Mouse (Mus musculus) heart, adult 9 months (tissue): ENCODE measurements around the gene Dnaaf1.
A peak's percentile ranks its signal among the peaks of the same experiment; 100 is the strongest.

Source experiments
- DNase-seq, 2 experiments: peaks; one replicate each; pipeline ENCODE4 v3.0.0; 2022; ENCODE audit warnings: low spot score in 2 of 2

Dnaaf1 gene

DNA sequence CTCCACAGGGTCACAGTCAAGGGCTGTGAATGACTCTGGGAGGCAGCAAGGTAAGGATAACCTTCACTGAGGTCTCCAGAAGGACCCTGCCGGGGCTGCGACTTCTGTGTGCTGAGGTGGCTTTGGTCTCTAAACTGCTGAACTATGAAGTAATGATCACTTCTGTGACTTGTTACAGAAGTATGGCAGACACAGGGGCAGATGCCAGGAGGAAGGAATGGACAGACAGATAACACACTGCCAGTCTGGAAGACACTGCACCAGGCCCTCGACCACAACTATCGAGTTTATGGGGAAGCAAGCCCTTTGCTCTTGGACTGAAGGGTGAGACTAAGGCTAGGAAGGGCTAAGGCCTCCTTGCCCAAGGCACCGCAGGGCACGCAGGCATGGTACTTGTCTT lies 3.9 kb upstream of the Dnaaf1 start:
- DNase-seq = no peak

DNA sequence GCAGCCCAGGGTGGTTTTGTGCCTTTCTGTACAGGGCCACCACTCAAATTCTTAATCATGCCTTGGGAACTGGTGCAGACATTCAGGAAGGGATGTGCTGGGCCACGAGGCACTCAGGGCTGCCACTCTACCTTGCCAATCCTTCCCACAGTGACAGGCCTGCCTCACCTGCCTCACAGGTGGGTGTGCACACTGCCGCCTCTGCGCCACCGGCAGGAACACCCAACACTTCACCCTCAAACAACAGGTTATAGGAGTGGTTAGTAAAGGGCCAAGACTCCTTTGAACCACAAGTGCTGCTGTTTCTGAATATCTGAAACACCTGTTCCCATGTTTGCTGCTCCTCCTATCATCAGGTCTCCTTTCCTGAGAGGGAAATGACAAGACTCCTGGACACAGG lies 2.6 kb upstream of the Dnaaf1 start:
- no peak for DNase-seq

DNA sequence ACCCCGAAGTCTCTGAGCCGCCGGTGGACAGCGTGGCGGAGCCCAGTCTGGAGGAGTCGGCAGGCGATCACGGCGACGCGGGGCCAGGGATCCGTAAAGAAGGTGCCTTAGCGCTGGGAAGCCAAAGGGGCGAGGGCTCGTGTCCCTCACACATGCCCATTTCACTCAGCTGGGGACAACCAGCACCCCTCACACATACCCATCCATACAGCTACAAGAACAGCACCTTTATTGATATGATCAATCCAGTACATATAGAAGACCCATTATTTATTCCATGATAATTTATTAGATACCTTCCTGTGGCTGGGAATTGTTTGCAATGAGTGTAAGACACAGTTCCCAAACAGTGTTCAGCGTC lies 311 bp downstream of the Dnaaf1 start:
- no peak for DNase-seq

DNA sequence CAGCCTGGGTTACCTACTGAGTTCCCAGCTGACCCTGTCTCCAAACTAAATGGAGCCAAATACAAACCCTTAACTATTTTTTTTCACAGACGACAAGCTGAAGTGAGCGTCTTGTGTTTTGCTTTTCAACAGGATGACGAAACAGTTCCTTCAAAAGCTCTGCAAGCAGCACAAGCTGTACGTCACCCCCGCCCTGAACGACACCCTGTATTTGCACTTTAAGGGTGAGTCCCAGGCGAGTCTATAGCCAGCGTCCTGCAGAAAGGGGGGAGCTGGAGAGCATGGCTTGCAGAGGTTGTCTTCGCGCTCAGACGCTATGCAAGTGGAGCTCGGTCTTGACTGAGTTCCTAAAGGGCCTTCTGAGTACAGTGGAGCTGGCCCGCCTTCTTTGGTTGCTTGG lies 4.1 kb downstream of the Dnaaf1 start:
- DNase-seq = no peak

DNA sequence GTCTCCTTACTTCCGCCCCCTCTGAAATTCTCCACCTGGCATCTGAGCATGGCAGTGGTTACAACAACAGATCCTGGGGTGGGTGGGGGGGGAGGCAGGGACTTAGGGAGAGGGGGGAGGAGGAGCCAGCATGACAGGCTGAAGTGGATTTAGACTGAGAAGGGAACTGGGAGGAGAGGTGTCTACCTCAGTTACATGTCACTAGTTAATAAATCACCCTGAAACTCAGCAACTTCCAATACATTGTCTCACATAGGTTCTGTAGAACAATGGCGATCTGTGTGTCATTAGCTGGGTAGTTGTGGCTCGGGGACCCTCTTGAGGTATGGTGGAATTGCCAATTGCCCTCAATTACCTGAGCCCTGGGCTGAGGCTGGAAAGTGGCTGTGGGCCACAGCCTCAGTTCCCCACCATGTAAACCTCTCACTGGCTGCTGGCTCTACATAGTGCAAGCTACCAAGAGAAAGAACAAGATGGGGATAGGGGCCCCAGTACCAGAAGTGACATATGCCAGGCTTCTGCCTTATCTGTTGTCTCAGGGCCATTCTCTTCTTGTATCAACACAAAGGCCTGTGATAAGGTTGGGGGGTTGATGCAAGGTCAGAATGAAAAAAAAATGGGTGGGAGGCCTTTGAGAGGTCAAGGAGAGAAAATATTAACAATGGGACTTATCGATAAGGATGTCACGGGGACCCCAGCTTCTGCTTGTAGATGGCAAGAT lies 5.6 kb downstream of the Dnaaf1 start:
- DNase-seq = no peak

DNA sequence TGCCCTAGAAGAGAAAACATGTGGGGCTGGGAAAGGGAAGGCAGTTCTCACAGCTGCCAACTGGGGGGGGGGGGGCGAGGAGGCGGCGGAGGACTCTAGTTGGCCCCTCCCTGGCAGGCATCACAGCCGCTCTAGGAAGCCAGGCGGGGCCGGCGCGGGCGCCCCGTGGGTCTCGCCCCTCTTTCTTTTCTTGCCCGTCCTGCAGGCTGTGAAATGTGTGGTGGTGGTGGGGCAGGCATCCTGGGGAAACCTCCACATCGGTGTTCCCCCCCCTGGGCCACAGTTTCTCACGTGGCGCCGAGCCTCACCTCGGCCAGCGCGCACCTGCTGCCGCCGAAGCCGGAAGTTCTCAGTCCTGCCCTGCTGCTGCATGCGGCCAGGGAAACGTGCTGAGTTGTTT lies 10.9 kb downstream of the Dnaaf1 start:
- DNase-seq = no peak

DNA sequence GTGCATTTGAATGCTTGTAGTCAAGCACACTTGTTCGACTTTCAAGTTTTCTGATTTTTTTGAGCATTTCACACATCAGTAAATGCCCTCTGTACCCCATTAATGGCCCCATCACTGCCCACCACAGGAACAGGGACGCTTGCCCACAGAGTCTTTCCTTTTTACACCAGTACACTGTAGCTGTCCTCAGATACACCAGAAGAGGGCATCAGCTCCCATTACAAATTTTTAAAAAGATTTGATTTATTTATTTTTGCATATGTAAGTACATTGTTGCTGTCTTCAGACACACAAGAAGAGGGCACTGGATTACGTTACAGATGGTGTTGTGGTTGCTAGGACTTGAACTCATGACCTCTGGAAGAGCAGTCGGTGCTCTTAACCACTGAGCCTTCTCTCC lies 13.3 kb downstream of the Dnaaf1 start:
- no peak for DNase-seq

DNA sequence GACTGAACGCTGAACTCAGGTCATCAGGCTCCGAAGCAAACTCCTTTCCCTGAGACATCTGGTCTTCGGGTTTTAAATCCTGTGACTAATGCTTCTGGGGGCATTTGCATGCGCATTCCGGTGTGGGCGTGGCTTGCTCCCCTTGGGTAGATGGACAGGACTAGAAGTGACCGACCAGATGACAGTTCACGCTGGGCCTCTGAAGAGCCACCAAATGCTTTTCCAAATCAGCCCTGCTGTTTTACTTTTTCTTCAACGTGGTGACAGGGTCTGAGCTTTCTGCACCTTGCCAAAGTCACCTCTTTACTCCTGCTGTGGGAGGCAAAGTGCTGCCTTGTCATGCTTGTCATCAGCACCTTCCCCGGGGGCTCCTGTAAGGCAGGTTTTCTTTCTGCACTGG lies 13.8 kb downstream of the Dnaaf1 start:
- no peak for DNase-seq

DNA sequence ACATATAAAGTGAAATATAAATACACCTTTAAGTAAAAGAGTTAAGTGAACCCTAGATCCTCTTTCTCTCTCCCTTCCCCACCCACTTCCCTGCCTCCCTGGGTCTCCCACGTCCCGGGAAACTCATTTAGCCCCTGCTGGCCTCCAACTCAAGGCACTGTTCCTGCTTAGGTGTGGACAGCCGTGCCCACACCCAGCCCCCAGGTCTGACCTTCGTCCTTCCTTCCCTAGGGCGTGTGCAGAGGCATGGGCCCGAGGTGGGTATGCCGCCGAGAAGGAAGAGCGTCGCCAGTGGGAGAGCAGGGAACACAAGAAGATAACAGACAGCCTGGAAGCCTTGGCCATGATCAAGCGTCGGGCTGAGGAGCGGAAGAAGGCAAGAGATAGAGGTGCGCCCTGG lies 15.3 kb downstream of the Dnaaf1 start:
- DNase-seq = no peak

DNA sequence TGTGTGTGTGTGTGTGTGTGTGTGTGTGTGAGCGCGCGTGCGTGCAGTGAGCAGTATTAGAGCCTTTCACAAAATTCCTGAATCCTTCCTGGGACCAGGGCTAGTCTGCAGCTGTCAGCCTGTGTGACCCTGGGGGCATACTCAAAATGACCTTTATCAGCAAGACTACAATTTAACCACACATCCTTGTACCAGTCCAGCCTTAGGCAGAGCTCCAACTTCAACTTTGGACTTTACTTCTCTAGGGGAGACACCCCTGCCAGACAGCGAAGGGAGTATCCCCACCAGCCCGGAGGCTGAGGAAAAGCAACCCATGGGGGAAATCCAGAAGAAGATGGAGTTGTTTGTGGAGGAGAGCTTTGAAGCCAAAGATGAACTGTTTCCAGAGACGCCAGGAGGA lies 16.4 kb downstream of the Dnaaf1 start:
- DNase-seq = no peak

DNA sequence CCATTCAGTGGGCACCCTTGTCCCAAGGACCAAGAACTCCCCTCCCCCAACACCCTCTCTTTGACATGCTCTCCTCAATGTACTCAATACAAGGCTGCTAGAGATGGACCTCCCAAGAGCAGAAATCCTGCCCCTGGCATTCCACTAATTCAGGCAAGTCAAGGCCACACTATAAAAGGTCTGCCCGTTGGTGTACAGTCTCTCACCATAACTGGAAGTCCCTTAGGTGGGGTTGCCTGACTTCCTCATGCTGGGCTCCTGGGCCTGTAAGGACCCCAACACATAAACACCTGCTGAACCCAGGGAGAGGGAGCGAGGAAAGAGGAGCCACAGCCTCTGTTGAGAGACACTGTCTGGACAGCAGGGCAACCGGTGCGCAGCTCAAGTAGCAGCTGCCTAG lies 28.7 kb downstream of the Dnaaf1 start:
- no peak for DNase-seq

DNA sequence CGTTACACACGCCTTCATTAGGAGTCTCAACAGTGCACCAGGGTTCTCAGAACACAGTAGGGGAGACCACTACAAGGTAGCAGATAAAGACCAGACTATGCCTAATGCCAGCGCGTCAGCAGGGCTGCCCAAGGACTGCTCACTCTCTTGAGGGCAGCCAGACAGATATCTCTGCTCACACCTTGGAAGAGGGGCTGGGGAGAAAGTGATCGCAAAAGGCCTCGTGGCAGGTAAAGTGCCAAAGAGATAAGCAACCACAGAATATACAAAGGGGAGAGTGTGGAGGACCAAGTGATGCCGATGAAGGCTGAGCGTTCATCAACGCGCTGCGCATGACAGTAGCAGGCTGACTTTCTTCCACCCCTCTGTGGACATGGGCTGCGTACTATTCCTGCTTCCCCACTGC lies 29.4 kb downstream of the Dnaaf1 start:
- no peak for DNase-seq

DNA sequence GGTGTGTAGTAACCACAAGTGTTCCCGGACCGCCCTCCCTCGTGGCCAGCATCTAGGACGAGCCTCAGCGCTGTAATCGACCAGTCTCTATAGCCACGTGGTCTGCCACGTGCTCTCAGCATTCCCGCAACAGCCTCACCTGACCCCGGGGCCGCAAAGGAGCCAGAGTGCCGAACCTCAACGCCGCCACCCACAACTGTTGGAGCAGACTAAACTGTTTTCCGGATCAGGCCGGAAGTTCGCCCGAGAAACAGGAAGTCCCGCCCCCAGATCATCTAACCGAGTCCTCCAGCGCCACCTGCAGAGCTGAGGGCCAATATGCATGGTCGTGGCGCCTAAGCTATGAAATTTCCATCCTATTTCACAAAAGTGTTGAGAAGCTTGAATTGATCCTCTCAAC lies 30.0 kb downstream of the Dnaaf1 start, which contains the start of gene Taf1c:
Taf1c (minus strand) TSS at position 227 of the 400 bp plus-strand sequence.
- DNase-seq = peak; percentile 85 to 93

DNA sequence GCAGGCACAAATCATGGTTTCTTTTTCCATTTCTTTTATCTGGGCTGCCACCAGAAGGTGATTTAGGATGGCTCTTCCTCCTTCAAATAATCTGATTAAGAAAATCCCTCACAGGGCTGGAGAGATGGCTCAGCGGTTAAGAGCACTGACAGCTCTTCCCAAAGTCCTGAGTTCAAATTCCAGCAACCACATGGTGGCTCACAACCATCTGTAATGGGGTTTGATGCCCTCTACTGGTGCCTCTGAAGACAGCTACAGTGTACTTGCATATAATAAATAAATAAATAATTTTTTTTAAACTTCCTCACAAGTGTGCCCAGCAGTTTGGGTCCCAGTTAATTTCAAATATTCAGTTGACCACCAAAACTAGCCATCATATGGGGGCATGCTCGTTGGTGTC lies 31.2 kb downstream of the Dnaaf1 start:
- DNase-seq = no peak

DNA sequence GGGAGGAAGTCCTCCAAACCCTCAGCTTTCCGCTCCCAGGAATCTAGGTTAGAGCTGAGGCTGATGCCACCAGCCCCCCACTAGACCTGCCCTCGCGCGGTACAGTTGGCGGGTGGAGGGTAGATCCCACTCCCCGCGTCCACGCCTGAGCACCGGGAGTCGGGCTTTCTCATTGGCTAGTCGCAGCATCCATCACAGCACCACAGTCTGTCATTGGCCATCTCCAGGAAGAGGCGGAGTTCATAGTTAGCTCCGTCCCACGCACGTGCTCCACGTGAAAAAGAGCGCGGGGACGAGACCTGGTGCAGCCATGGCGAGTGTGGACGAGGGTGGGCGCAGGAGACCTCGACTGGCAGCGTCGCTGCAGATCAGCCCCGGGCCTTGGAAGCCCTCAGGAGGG lies 37.4 kb downstream of the Dnaaf1 start, which contains the start of gene Adad2:
Adad2 (plus strand) TSS at position 277 of the 400 bp plus-strand sequence.
- no peak for DNase-seq

DNA sequence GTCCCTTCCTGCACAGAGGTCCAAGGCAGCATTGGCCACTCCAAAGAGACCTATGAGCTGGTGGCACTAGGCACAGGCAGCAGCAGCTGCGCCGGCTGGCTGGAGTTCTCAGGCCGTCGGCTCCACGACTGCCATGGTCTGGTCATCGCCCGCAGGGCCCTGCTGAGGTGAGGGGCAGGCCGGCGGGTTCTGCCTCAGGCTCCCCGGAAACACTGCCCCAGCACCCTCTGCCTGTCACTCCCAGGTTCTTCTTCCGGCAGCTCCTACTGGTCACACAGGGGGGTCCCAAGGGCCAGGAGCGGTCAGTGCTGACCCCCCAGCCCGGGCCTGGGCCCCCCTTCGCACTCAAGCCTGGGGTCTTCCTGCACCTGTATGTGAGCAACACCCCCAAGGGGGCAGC lies 40.1 kb downstream of the Dnaaf1 start:
- DNase-seq = no peak

DNA sequence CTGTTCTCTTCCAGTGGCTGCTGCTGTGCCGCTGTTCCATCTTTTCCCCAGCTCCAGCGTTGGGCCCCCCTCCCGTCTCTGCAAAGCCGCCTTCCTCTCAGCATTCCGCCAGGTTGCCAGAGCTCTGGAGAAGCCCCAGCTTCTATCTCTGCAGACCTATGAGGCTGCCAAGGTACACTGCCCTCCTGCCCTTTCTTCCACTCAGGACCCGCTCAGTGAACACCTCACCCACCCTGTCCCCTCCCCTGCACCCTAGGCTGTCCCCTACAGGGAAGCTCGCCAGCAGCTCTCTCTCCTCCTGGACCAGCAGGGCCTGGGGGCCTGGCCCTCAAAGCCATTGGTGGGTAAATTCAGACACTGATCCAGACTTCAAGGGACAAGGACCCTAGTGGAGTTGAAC lies 41.3 kb downstream of the Dnaaf1 start:
- DNase-seq = no peak

DNA sequence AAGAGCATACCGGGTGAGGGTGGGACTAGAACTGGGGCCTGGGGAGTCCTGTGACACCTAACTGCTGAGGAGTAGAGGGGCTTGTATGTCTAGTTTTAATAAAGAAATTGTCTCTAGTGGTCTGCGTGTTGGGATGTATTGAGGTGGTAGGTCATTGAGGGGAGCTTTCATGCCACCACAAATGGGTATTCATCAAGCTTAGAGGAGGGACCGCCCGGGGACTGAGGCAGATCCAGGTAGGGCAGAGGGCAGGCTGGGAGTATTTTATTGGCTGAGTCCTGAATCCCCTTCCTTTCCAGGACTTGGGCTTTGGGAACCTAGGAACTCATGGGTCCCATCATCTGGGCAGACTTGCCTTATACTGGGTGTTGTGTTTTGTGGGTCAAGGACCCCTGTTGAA lies 41.8 kb downstream of the Dnaaf1 start:
- no peak for DNase-seq

DNA sequence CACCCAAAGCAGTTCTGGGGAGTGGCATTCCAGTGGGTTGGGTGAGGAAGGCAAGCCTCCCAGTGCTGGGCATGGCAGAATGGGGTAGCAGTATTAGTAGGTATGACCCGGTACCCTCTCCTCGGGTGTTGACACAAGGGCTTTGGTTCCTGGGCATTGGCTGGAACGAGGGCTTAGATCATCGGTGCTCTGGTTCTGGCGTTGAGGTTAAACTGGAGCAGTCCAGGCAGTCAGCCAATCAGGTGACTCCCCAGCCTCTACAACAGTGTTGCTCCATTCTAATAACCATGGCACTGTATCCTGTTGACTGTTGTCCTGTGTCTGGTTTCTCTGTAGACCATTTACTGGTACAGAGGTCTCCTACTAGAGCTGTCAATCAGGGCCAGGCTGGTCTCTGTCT lies 42.6 kb downstream of the Dnaaf1 start:
- DNase-seq = peak; percentile 24 to 39

DNA sequence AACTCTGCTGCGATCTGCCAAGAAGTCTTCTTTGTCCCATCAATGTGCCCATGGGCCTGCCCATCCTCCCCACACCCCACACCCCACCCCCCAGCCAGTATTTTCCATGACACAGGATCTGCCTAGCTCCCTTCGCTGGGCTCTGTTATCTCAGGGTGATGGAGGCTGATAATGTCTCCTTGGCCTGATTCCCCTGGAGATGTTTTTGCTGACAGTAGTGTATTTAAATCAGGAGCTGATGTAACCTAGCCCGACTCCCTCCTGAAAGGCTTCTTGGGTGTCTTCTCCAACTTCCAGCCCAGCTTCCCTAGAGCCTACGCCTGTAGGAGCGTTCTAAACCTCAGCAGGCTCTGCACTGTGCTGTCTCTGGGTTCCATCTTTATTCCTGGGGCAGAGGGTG lies 43.9 kb downstream of the Dnaaf1 start:
- DNase-seq = no peak

DNA sequence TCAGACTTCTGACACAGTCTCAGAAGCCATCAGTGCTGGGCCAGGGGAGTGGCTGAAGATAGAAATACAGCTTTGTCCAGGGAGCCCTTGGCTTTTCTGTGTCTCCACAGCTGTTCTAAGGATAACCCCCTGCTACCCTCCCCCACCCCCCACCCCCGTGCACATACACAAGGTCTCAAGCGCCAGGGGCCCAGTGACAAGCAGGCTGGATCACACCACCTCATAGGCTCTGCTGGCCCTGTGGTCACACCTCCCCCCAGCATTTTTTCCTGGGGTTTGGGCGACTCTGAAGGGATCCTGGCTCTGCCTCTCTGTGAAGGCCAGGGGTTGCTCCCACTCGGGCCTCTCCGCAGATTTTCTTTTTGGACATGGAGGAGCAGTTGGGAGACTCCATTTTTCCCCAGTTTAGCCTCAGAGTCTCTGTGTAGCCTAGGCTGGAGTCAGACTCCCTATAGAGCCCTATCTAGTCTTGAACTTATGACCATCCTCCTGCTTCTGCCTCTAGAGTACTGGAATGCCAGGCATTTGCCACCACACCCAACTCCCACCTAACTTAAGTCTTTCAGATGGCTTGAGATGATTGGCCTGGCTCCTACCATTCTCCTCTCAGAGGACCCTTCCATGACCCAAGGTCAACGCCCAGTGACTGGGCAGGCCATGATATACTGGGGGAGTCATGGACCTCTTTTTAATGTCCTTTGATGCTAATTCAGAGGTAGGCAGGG lies 45.2 kb downstream of the Dnaaf1 start:
- no peak for DNase-seq

DNA sequence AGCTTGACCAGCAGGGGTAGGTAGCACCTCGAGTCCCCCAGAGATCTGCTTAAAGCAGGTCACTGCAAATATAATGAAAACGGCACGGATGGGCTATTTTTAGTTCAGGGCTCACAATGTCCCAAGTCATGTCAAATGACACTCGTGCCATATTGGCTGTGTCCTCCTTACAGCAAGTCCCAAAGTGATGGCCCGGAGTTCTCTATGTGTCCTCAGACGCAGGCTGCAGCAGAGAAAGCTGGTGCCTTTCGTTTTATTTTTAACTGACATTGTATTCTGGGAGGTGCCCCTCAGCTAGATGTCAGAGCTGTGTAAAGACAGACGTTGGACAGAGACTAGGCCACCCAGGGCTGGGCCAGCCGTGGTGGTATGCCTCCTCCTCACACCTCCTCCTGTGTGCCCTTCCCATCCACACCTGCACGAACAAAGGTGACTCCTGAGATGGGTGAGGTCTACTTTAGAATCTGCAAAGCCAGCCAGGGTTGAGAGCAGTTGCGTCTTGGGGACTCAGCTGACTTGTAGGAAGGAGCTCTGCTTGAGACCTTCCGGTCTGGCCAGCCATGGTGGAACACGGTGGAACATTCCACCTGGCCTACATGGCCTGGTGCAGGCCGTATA lies 45.9 kb downstream of the Dnaaf1 start:
- DNase-seq = peak; percentile 21 to 24

DNA sequence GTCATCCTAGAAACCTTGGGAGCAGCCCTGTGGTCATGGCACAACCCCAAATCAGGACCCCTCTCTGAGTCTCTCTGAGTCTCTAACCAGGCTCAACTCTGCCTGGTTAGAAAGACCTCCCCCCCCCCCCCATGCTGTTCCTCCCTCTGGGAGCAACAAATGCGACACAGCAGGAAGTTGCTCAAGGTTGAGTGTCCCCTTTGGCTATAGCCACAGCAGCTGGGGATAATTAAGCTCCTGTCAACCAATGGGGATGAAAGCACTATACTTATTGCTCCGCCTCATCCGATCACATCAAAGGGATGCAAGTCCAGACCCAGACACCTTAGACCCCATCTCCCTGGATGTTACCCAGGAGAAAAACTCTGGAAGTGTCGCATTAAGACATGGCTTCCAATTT lies 47.5 kb downstream of the Dnaaf1 start:
- DNase-seq = no peak
